Mouse (Mus musculus) lung, postnatal 4 days (tissue): Measurements from ENCODE around the gene Npffr2.
"Not testable (repeated sequence)": the region's sequence is repeated elsewhere in the genome, so short reads cannot be mapped to it uniquely, and the experiment has no call there.

Source experiments
- DNase-seq, 2 experiments: peaks; one replicate each; pipeline ENCODE4 v3.0.0; 2021

The Npffr2 gene

GRCm38 (mm10) chr5:89526878-89527578 is at the start of gene Npffr2:
Npffr2 (plus strand) TSS chr5:89527429.
- DNase-seq = peak; percentile 20 to 48

DNA sequence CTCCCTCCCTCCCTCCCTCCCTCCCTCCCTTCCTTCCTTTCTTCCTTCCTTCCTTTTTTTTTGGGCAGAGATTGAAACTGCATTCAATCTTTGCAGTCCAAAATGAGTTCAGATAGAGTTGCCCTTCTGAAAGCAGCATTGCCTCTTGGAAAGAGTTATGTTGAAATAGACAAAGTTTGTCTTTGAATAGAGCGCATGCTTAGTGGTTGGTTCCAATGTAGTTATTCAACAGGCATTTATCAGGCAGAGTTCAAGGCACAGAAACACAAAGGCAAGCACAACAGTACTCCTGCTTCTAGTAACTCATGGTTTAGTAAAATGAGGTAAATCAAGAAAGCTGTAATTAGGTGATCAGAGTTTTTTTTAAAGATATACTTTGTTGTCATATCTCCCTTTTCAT is 34.7 kb upstream of the Npffr2 start:
- DNase-seq = no peak

DNA sequence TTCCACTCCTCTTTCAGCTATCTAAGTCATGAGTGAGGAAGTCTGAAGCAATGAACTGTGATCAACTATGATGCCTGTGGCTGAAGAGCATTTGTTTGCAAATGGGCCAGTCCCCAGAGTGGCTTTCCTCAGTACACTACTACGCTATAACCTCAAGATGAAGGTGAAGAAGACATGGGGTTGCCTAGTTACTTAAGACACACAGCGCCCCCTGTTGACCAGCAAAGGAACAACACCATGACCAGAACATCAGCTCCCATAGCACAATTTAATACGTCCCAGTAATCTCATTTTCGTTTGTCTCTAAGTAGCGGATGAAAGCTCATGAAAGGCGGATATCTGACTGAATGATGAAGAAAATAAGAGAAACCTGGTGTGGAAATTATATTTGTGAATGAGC is 27.0 kb upstream of the Npffr2 start:
- peak; percentile 21 to 29 for DNase-seq

DNA sequence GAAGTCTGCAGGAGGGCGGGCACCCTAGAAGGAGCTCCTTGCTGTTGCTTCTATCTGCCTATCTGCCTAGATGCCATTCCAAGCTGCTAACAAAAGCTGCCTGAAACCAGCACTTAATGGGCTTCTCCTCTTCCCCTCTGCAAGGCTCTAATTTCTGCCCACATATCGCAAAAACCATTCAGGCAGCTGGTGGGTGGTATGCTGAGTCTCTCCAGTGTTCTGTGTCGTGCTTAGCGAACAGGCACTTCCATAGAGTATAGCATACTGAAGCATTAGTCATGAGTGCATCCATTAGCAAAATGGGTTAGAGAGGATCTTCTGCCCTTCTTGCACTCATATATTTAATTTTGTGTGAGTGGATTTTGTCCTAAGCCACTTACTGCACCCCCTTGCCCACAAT is 8.6 kb upstream of the Npffr2 start:
- DNase-seq = no peak

DNA sequence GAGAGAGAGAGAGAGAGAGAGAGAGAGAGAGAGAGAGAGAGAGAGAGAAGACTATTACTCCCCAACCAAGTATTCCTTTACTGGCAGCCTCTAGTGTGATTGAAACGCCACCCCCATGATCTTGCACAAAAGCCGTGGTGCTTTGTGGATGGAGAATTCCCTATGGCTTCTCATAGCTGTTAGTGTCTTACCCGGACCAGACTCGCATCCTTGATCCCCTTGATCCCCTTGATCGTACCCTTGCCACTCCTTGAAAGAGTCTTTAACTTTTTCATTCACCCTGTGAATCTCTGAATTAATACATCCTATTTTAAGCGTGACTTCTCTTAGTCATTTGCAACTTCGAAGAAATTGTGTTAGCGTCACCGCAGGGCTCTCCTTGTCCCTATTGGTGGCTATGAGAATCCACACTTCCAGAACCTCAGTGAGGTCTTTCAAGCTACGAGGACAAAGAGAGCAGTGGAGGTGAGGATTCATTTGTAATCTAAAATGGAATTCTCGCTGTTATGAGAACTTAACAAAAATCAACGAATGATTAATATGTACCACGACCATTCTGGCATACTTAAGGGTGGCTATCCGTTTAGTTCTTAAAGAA is 949 bp upstream of the Npffr2 start:
- DNase-seq = no peak

DNA sequence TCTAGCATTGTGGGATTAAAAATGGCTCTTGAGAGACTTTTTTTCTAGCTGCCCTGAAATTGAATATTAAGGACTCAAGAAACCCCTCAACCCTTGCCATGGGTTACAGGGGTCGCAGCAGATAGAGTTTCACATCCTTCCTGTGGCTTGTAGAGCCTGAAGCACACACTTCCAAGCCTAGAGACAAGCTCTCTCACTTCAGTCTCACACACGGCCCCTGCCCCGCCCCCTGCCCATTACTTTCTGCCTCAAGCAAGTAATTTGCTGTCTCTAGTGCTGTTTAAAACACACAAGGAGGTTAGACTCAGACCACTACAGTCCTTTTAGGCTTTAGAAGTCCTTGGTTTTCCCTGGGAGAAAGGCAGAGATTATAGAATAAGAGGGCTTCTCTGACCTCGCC is 1.7 kb downstream of the Npffr2 start:
- no peak for DNase-seq

DNA sequence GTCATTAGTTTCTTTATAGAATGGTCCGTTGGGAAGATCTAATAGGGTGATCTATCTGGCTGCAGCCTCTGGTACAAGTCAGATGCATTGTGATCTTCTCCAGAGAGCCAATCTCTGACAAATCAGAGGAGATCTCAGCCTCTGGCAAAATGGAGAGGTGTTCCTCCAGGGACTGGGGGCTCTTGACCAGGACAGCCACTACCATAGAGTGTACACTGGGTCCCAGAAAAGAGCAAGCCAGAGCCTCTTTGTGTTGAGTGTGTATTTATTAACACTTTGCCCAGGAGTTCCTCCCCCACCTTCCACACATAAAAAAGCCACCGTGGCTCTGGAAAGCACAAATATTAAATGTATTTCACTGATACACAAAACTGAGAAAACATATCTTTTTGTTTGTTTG is 2.2 kb downstream of the Npffr2 start:
- DNase-seq = no peak

DNA sequence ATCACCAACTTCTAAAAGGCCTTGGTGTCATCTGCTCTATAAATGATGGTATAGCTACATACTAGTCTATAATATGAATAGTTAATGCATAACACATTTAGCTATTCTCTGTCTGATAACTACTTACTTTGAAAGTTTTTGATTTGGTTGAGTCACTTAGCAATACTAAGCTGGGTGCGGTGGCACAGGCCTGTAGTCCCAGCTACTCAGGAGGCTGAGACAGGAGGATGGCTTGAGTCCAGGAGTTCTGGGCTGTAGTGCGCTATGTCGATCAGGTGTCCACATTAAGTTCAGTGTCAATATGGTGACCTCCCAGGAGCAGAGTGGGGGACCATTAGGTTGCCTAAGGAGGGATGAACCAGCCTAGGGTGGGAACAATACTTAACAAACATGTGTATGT is 8.8 kb downstream of the Npffr2 start:
- DNase-seq = no peak

- no peak for DNase-seq
Measured at GRCm38 (mm10) chr5:89542472-89542871, 15.2 kb downstream of the Npffr2 start.

DNA sequence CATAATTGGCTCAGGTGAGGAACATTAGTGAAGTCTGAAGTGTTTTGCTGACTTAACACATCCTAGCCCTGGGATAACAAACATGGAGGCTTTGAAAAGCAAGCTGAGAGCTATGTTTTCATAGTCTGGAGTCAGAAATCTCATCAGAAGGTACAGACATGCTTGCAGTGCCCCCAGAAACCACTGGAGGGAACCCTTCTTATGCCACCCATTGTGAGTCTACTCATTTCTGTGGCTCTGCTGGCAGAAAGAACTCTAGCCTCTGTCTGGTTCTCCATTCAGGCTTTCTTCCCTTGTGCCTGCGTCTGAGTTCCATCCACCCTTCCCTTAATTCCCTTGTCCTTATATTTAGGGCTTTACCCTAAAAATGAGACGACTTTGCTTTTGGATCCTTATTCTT is 16.2 kb downstream of the Npffr2 start:
- DNase-seq = peak; percentile 45 to 68

DNA sequence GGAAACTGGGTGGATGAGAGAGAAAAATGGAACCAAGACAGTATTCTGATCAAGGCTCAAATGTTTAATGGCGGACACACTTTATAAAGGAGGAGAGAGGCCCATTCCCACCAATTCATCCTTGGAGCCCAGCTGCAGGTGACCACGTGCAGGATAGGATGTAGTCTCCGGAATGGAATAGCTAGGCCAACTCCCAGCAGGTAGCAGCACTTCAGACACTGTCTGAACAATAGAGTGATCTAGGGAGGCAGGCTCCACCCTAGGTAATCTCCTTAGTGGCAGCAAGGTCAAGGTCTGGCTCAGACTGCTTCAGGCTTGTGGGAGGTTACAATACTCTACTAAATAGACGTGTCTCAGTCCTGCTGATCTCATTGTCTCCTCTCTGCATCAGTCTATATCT is 31.9 kb downstream of the Npffr2 start:
- DNase-seq = not testable (repeated sequence)

DNA sequence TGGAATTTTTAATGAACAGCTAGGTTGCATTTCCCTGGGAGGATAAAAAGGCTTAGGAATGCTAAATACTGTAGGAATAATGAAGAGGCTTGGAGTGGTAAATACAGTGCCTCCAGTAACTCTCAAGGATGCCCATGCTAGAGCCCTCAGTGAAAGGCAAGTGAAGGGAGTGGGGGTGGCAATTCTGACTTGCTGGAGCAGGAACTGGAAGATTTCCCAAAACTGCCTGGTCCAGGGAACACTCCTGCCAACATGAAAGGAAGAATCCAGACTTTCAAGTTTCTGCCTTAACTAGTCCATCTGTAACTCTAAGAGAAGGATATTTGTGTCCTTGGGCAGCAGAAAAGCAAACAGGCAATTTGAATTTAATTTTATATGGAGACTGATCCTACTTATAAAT is 34.2 kb downstream of the Npffr2 start:
- DNase-seq = no peak

DNA sequence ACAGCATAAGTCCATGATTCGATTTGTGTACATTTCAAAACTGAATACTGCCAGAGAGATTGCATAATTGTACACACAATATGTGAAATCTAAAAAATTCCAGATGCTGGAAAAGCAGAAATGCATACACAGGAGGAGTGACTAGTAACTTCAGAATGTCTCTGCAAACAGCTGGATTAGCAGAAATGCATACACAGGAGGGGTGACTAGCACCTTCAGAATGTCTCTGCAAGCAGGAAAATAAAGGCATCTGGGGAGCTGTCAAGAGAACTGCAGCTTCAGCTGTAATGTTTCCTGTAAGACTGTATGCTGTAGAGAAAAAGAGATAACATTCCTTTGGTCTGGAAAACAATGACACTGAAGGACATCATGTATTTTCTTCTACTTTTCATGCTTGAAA is 51.4 kb downstream of the Npffr2 start:
- DNase-seq = no peak

DNA sequence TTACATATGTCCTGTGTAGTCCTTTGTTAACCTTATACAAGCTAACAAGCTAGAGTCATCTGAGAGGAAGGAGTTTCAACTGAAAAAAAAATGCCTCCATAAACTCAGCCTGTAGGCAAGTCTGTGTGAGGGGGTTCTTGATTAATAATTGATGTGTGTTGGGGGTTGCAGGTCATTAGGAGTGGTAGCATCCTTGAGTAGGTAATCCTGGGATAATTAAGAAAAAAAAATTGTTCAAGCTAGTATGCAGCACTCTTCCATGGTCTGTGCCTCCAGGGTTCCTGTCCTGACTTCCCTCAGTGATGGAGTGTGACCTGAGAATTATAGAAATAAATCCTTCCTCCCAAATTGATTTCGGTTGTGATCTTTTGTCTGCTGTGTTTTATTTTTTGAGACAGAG is 52.0 kb downstream of the Npffr2 start:
- DNase-seq = no peak

DNA sequence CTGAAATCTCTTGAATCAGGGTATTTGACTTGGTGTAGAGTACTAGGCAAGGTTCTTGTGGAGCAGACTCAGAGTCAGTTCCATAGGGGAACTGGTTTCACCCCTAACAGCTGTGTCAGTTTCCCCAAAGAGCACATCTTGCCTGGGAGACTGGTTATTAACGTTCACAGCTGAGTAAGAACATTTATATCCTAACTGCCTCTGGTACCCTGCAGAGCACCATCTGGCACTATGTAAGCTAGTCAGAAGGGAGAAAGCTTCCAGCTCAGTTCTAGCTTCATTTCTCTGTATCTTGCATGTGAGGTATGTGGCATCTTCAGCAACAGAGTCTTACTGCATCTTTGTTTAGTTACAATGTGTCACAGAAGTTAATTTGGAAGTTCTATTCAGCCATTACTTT is 53.9 kb downstream of the Npffr2 start:
- no peak for DNase-seq

DNA sequence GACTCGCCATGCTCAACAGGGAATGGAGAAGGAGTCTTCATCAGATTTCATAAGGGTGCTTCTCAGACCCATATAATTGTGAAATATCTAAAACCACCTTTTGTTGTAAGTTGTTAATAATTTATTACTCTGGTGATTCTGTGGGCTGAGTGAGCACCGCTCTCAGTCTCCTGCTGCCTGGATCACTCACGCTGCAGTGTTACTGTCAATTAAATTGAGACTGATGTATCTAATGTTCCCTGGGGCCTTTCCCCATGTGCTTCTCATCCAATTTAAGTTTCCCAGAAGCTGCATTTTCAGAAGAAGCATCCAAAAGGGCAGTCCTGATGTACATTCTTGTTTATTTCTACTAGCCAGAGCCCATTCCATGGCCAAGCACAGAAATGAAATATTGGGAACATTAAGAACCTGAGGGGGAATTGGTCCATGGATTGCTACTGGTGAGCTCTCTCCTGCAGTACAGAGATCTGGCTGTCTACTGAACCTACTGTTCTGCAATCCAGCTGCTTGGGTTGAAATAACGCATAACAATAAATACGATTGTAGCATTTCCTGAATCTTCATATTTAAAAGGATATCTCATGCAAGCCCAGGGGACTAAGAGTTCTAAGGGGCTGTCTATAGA is 54.6 kb downstream of the Npffr2 start:
- DNase-seq = no peak

DNA sequence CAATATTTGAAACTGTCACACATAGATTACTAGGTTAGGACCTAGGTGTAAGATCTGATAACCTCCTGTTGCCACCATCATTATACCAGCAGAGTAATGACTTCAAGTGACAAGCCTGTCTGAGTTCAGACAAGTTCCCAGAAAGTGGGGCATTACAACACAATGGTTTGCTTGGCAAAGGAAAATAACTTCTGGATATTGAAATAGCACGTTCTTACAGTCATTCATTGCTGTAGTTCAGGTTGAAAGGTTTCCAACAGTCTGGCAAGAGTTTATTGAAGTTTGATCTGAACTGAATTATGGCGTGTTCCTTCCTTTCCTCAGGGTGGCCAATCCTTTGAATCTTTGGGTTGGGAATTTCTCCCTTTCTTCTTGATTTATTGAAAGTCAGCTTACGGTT is 57.8 kb downstream of the Npffr2 start:
- DNase-seq = no peak

- DNase-seq = no peak
Measured at GRCm38 (mm10) chr5:89592301-89592700, 65.1 kb downstream of the Npffr2 start.

DNA sequence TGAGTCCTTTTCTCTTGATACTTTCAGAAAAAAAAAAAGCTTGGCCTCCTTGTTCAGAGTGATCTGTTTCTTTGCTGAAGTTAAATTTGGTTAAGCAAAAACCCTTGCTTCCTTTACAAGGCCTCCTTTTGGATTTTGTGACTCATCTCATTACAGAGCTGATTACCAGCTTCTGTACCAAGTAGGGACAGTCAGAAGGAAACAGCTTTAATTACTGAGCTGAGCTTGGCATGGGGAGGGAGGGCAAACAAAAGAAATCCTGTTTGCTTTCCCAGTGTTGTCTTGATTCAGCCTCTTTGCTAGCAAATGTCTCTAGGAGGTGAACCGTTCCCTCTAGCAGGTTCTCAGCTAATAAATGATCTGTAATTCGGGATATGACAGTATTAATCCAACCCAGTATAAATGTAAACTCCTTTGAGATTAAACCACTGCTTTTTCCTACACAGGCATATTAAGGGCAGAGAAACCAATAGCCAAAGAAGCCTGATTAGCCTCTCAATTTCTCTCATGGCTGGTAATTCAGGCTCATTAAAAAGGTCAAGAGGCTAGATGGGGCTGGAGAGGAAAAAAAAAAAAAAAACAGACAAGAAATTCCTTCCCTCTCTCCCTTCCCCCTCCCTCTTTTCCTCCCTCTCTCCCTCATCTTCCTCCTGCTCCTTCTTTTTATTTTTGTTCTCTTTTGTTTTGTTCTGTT is 84.2 kb downstream of the Npffr2 start:
- DNase-seq = no peak

DNA sequence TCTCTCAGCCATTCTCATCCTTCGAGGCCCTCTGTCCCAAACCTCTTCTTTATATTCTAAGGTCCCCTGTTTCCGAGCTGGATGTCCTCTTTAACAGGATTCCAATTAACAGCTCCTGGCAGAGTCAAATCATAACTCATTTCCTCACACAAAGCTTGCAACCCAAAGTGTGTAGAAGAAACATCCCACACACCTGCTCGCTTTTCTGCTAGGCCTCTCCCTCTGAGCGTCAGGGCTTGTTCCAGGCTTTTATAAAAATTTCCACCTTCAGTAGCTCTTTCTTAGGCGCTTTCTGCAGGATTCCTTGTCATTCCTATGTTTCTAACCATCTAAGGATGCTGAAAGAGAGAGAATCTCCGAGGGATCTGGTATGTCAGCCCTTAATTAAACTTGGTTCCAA is 85.0 kb downstream of the Npffr2 start:
- DNase-seq = no peak

DNA sequence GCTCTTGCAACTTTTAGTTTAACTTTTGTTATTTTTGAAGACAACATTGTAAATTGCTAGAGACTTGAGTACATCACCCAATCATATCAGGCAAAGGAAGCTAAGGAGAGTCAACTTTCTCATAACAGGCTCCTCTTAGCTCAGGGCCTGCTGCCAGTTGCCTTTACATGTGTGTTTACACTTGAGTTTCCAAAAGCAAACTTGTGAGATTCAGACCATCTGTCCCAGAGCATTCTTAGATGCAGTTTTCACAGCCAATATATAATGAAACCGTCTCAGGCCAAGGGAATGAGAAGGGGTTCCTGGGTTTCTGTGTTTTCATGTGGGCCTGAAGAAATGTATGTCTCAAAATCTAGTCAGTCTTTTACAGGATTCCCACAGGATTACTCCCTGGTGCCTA is 104.4 kb downstream of the Npffr2 start:
- peak in 1 of 2 experiments; percentile 20 for DNase-seq
